In genomic region chr4:121080395-121080794, GRCm38 (mm10) we compare ENCODE assay signal across 23 mouse cellular contexts. TPM values are rescaled to one million over a fixed set of nuclear protein-coding genes. Genes with fewer than 3 reads are reported as not detected.
"Had no signal": no experiment of that assay in that cellular context is flagged by ENCODE, and none has a peak within 500 bp of the region (broad histone marks: within the 10 kb centered on the region; RNA-seq: fewer than 3 reads in every experiment).

No protein-coding gene starts in this region.

- H3K4me3 ChIP-seq: kidney, embryonic 15.5 days; limb, embryonic 15.5 days; liver, embryonic 12.5 days; megakaryocyte, embryonic 14.5 days; midbrain, embryonic 12.5 days had no signal

- H3K4me1 ChIP-seq: kidney, embryonic 15.5 days; limb, embryonic 15.5 days; liver, embryonic 12.5 days; midbrain, embryonic 12.5 days had no signal

- H3K27ac ChIP-seq: kidney, embryonic 15.5 days; limb, embryonic 15.5 days; liver, embryonic 12.5 days; midbrain, embryonic 12.5 days had no signal

- ATAC-seq: liver, embryonic 12.5 days; midbrain, embryonic 16.5 days had no signal

- H3K9ac ChIP-seq: kidney, embryonic 15.5 days; limb, embryonic 15.5 days; liver, embryonic 12.5 days; lung, embryonic 14.5 days; midbrain, embryonic 12.5 days had no signal

- DNase-seq: kidney, postnatal 14 days; lung, postnatal 10 days; lung, postnatal 4 days; right cerebral cortex, postnatal 14 days; thymus, postnatal 36 days had no signal

- H3K9me3 ChIP-seq: kidney, embryonic 15.5 days; limb, embryonic 15.5 days; liver, embryonic 12.5 days; megakaryocyte, embryonic 14.5 days; midbrain, embryonic 12.5 days had no signal

- H3K4me2 ChIP-seq: kidney, embryonic 15.5 days; limb, embryonic 15.5 days; liver, embryonic 12.5 days; lung, embryonic 14.5 days; midbrain, embryonic 12.5 days had no signal

- H3K27me3 ChIP-seq: kidney, embryonic 15.5 days; limb, embryonic 15.5 days; liver, embryonic 12.5 days; megakaryocyte, embryonic 14.5 days; midbrain, embryonic 12.5 days had no signal

RNA-seq across cellular contexts. Expression of gene Tmco2, which starts 28.6 kb away (rescaled TPM):
- total RNA-seq: layer of hippocampus, adult 8-10 months; layer of hippocampus, postnatal 14 days; left cerebral cortex, adult 18-20 months; left cerebral cortex, postnatal 14 days had no signal
- polyA plus RNA-seq: kidney, embryonic 15.5 days; large intestine, adult 2 months; limb, embryonic 11.5 days; limb, embryonic 15.5 days; liver, embryonic 12.5 days; liver, embryonic 16.5 days; lung, embryonic 14.5 days; midbrain, embryonic 12.5 days; midbrain, embryonic 16.5 days; neural tube, embryonic 14.5 days; small intestine, adult 2 months; stomach, embryonic 16.5 days; thymus, postnatal 0 days had no signal
